9 mouse cellular contexts compared by ENCODE assay signal in the genomic region with DNA sequence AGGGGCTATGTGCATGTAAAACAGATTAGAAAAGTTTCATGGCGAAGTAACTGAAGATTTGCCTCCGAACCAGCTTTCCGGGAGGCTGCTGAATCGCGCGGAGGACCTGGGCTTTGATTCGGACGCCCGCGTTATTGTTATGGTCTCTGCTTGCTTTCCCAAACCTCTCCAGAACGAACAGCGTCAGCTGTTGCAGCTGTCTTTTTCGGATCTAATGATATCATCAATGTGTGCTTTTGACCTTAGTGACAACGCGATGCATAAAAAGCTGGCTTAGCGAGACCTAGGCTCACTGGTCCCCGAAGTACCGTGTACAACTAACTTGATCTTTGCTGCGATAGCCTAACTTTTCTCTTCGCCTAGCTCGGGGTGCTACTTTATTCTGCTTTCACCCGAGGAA. TPM values are rescaled to one million over a fixed set of nuclear protein-coding genes. Genes with fewer than 3 reads are reported as not detected.
DNase-seq lines count a peak whose midpoint lies in the region; ATAC-seq and TF ChIP-seq lines count a peak whose summit lies in the region.
"Had no signal": no experiment of that assay in that cellular context is flagged by ENCODE, and none has a peak within 500 bp of the region (broad histone marks: within the 10 kb centered on the region; RNA-seq: fewer than 3 reads in every experiment).

No protein-coding gene starts in this region.

- H3K4me2 ChIP-seq in midbrain, embryonic 12.5 days (replicated peaks): peak overlapping the region; percentile 84

- no peak for TF ChIP-seq POLR2A in lung, adult 2 months (IDR thresholded peaks at IDR 0.05; ENCODE audit: borderline replicate concordance, extremely low read depth, low read depth, low read length)

- no peak for TF ChIP-seq CTCF in lung, adult 2 months (IDR thresholded peaks at IDR 0.05; ENCODE audit: insufficient read depth, low read length)

- WGBS in lung, adult 2 months: under 1% methylated on average over 22 of the region's 22 CpGs
- WGBS in embryonic facial prominence, embryonic 10.5 days: under 1% methylated on average over 22 of the region's 22 CpGs
- WGBS in midbrain, embryonic 12.5 days: 0% methylated on average over 22 of the region's 22 CpGs

- peaks cover 7% of the 10 kb centered on the region for H3K36me3 ChIP-seq in embryonic facial prominence, embryonic 10.5 days (replicated peaks)
- H3K36me3 ChIP-seq in midbrain, embryonic 12.5 days: no peaks in the 10 kb centered on the region

- no peak for DNase-seq in lung, adult 2 months
- DNase-seq in lung, postnatal 4 days: no peak
- no peak for DNase-seq in embryonic facial prominence, embryonic 10.5 days (ENCODE audit: low spot score)
- DNase-seq in right cerebral cortex, postnatal 10 days (ENCODE audit: low spot score in 2 of 2): no peak
- DNase-seq in gastrocnemius, postnatal 25 days: no peak
- DNase-seq in spleen, postnatal 36 days (ENCODE audit: low spot score in 2 of 2): no peak

- peak overlapping the region; percentile 81 for H3K27ac ChIP-seq in embryonic facial prominence, embryonic 10.5 days (replicated peaks)
- H3K27ac ChIP-seq in midbrain, embryonic 12.5 days (replicated peaks): peak overlapping the region; percentile 77

- H3K27me3 ChIP-seq in embryonic facial prominence, embryonic 10.5 days (replicated peaks; ENCODE audit: low read depth, poor library complexity, severe bottlenecking): peaks cover 92% of the 10 kb centered on the region
- H3K27me3 ChIP-seq in midbrain, embryonic 12.5 days: peaks cover 95% of the 10 kb centered on the region

- peak overlapping the region; percentile 43; the same call in 1 of the 2 replicates for H3K9ac ChIP-seq in midbrain, embryonic 12.5 days (replicated peaks)

- peak; percentile 5 for ATAC-seq in inflammation-experienced regulatory T-cells, adult 6 months
- no peak; the same call in 1 of the 2 replicates for ATAC-seq in midbrain, embryonic 12.5 days (ENCODE audit: low FRiP score, low read depth)

- H3K4me3 ChIP-seq in lung, adult 2 months (replicated peaks; ENCODE audit: extremely low read depth, low read depth, low read length): peak overlapping the region; percentile 34
- H3K4me3 ChIP-seq in embryonic facial prominence, embryonic 10.5 days: peak overlapping the region; percentile 63
- peak overlapping the region; percentile 51 for H3K4me3 ChIP-seq in midbrain, embryonic 12.5 days

- no peaks in the 10 kb centered on the region for H3K4me1 ChIP-seq in lung, adult 2 months (ENCODE audit: control insufficient read depth, insufficient read depth, low read length)
- peaks cover 76% of the 10 kb centered on the region for H3K4me1 ChIP-seq in embryonic facial prominence, embryonic 10.5 days
- H3K4me1 ChIP-seq in midbrain, embryonic 12.5 days: peaks cover 35% of the 10 kb centered on the region

- H3K9me3 ChIP-seq in embryonic facial prominence, embryonic 10.5 days: no peaks in the 10 kb centered on the region
- no peaks in the 10 kb centered on the region for H3K9me3 ChIP-seq in midbrain, embryonic 12.5 days

RNA-seq across cellular contexts. Expression of a gene that starts 2.0 kb away (rescaled TPM):
- polyA plus RNA-seq in lung, adult 2 months (2012; rRNA removed): not detected in 2 replicates
- polyA plus RNA-seq in embryonic facial prominence, embryonic 10.5 days (2016; fragmentation: Nextera tagmentation; extraction: Ambion mirVana): 2.3 TPM in 2 replicates
- not detected for polyA plus RNA-seq in inflammation-experienced regulatory T-cells, adult 6 months (2017; shearing (Covaris generic))
- polyA plus RNA-seq in midbrain, embryonic 12.5 days (2016; fragmentation: Nextera tagmentation; extraction: Ambion mirVana): 3.0 and 5.3 TPM in 2 replicates
- total RNA-seq in gastrocnemius, postnatal 25 days (2021): not detected
- total RNA-seq: common myeloid progenitor, adult 5-6 weeks had no signal

RNA-seq across cellular contexts. Expression of a gene that starts 10.2 kb away (rescaled TPM):
- not detected in 2 replicates for polyA plus RNA-seq in lung, adult 2 months (2012; rRNA removed)
- polyA plus RNA-seq in embryonic facial prominence, embryonic 10.5 days (2016; fragmentation: Nextera tagmentation; extraction: Ambion mirVana): 0.82 TPM in 1 of 2 replicates, not detected in the other
- polyA plus RNA-seq in inflammation-experienced regulatory T-cells, adult 6 months (2017; shearing (Covaris generic)): 1 to 10 TPM in 2 of 3 experiments, not detected in 1; 1.5 to 1.6 TPM
- 3.0 and 3.5 TPM in 2 replicates for polyA plus RNA-seq in midbrain, embryonic 12.5 days (2016; fragmentation: Nextera tagmentation; extraction: Ambion mirVana)
- total RNA-seq in gastrocnemius, postnatal 25 days (2021): not detected
- total RNA-seq: common myeloid progenitor, adult 5-6 weeks had no signal

RNA-seq across cellular contexts. Expression of a gene that starts 10.7 kb away (rescaled TPM):
- polyA plus RNA-seq in lung, adult 2 months (2012; rRNA removed): 12.3 and 13.9 TPM in 2 replicates
- 24.5 and 29.1 TPM in 2 replicates for polyA plus RNA-seq in embryonic facial prominence, embryonic 10.5 days (2016; fragmentation: Nextera tagmentation; extraction: Ambion mirVana)
- polyA plus RNA-seq in inflammation-experienced regulatory T-cells, adult 6 months (2017; shearing (Covaris generic)): 100 to 1,000 TPM; 131 to 148 (median 135) TPM
- 77.4 and 84.2 TPM in 2 replicates for polyA plus RNA-seq in midbrain, embryonic 12.5 days (2016; fragmentation: Nextera tagmentation; extraction: Ambion mirVana)
- total RNA-seq in gastrocnemius, postnatal 25 days (2021): under 1 TPM; 0.43 to 0.54 TPM
